Mouse (Mus musculus): ENCODE results near the gene Osbpl9. TPM values are rescaled to one million over a fixed set of nuclear protein-coding genes. Genes with fewer than 3 reads are reported as not detected.

The Osbpl9 gene
- total RNA-seq, 2 experiments from 2014 or later, result 56.2 to 59.7 TPM

- no peak for DNase-seq (ENCODE audit: low spot score in 2 of 2)
These were observed 8.2 kb upstream of the Osbpl9 start for GRCm38 (mm10) chr4:109210253-109210652.

GRCm38 (mm10) chr4:109207524-109207923, 5.5 kb upstream of the Osbpl9 start:
- no peak for DNase-seq (ENCODE audit: low spot score in 2 of 2)

DNA sequence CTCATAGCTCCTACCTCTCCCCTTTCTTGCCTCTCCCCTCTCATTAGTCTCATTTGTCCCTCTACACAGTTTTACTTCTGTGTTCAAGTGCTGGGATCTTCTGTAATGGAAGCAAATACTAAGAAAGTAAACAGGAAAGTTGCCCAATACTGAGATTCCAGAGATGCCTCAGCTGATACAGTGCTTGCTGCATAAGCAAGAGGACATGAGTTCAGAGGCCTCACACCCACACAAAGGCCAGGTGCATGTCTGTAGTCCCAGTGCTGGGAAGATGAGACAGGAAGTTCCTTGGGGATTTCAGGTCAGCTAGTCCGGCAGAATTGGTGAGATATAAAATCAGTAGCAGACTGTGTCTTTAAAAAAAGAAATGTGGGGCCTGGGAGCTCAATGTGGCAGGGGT, 2.3 kb upstream of the Osbpl9 start:
- DNase-seq (ENCODE audit: low spot score in 2 of 2), result no peak

DNA sequence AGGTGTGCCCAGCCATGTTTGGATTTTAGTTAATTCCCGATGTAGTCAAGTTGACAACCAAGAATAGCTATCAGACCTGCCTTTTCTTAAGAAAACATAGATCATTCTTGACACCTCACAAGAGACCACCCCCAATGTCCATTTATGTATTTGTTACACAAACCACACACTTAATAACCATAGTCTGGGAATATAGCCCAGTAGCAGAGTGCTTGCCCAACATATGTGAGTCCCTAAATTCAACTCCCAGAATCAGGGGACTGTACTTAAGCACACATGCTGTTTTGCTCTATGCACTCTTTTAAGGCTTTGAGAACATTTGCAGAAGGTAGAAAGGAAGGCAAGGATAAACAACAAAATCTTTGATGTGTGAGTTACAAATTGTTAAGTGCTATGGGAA, 1.9 kb upstream of the Osbpl9 start:
- no peak for DNase-seq (ENCODE audit: low spot score in 2 of 2)

GRCm38 (mm10) chr4:109199069-109199468, 3.0 kb downstream of the Osbpl9 start:
- DNase-seq (ENCODE audit: low spot score in 2 of 2), result no peak

DNA sequence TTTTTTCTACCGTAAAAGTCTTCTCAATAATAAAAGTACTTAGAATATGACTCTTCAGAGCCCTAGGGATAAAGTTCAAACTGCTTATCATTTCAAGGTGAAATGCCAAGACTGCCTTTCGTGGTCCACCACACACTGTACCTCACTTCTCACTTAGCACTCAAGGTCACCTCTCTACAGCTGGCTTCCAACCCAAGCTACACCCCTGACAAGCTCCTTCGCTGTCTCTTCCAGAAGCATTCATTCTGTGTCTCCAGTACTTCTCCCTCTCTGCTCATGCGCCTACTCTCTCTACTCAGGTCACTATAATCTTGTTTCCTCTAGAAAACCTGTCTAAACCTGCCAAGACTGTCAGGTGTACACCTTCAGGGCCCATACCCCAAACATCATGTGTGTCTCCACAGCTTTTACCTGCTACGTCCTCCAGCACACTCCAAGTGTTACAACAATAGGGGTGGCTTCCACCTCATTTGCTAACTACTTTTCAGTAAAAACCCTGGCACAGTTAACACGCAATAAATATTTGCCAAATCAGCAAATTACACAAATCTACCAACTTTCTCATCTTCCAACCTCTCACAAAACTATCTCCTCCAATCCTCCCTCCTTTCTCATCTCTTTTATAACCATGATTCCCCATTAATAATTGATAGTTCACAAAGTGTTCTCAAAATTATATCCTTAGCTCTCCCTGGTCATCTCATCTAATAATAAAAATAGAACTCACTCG, 6.0 kb downstream of the Osbpl9 start:
- no peak for DNase-seq (ENCODE audit: low spot score in 2 of 2)

DNA sequence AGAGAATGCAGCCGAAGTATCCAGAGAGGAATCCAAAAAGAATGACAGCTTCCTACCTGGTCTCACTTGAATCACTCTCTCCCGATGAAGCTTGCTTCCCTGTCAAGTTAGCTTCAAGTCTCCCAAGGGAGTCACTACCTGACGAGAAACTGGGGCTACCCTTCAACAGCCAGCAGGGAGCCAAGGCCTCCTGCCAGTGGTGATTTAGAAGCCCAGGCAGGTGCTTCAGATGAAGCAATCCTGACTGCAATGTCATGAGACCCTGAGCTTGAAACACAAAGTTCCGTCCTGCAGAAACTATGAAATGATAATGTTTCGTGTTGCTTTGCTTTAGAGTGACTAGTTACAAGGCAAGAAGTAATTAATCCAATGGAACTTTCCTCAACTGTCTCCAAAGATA, 8.2 kb downstream of the Osbpl9 start:
- no peak for DNase-seq (ENCODE audit: low spot score in 2 of 2)

- no peak for DNase-seq (ENCODE audit: low spot score in 2 of 2)
These were observed 10.5 kb downstream of the Osbpl9 start for GRCm38 (mm10) chr4:109191598-109191997.

DNA sequence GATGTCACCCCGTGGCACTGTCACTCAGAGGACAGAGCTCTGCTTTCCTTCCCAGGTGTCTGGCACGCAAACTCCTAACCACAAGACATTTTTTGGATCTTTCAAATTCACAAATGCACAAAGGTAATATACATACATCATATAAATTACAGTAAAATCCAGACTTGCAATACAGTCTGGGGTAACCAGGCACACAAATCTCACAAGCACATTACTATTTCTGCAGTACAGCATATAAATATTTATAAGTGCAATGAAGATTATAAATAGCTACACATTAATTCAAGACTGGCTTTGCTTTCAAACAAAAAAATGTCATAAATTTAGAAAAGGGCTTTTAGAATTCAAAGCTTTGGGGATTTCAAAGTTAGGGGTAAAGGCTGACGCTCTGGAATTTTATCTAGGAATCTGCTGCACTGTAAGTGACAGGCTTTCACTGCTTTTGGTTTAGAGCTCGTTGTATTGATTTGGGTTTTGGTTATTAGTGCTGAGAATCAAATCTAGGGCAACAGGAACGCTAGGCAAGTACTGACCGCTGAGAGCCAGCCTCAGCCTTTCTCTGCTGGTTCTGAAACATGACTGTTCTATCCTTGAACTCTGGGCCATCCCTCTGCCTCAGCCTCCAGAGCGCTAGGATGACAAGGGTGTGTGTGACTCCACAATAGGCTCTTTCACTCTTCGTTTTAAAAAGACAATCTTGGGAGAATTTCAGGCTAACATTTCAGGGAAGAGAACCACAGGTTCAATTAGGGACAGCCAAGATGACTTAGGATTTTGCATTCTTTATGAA, 16.3 kb downstream of the Osbpl9 start:
- no peak for DNase-seq (ENCODE audit: low spot score in 2 of 2)

DNA sequence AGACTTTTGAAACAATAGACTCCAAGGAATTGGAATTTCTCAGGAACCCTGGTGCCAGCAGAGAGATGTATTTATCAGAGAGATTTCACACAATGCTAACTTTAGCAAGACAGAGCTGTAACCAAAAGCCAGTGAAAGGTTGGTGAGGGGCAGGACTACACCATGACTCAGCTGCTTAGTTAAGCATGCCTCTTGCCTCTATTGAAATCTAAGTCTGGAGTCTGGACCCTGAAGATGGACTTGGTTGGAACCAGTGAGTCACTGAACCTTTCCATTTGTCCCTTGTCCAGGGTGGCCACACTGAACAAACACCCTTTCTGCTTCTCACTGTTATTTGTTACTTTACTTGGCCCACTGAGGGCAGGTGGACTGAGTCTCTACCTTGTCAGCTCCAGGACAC, 26.4 kb downstream of the Osbpl9 start:
- DNase-seq (ENCODE audit: low spot score in 2 of 2), result no peak

- no peak for DNase-seq (ENCODE audit: low spot score in 2 of 2)
These were observed 28.2 kb downstream of the Osbpl9 start for GRCm38 (mm10) chr4:109173775-109174440.

- DNase-seq (ENCODE audit: low spot score in 2 of 2), result no peak
These were observed 28.7 kb downstream of the Osbpl9 start for GRCm38 (mm10) chr4:109173369-109173768.

GRCm38 (mm10) chr4:109165521-109166173, 36.4 kb downstream of the Osbpl9 start:
- peak; percentile 80 to 89 for DNase-seq (ENCODE audit: low spot score in 2 of 2)

DNA sequence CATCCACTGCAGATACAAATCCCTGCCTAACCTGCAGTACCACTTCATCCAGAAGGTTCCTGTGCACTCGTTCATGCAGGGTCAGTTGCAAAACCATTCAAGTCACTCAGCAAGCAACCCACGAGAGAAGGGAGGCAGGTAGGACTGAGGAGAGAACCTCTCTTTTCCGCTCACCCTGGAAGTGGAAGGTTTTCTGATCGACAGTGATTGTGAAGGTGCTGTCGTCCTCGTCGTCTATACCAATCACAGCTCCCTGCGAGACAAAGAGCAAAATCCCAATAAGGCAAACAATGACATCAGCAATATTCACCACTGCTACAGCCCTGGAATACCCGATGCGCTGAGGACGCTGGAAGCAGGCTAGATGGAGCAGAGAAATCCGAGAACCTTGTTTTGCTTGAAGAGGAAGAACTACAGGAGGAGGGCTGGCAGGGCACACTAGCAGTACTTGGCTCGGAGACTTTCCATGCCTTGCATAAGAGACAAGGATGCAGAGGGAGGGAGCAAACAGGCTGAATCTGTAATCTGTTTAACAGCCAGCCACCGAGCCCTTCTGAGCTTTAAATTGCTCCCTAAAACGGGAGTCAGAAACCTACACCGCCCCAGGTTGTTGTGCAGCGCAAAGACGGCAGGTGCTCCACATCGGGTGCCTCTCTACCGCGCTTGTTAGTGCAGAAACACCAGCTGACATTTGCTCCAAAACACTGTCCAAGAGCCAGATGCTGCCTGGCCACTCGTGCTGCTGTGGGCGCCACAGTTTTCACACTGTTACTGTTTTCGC, 45.4 kb downstream of the Osbpl9 start:
- peak; percentile 40 to 51 for DNase-seq (ENCODE audit: low spot score in 2 of 2)

- peak in 1 of 2 experiments; percentile 26 for DNase-seq (ENCODE audit: low spot score in 2 of 2)
These were observed 46.0 kb downstream of the Osbpl9 start for GRCm38 (mm10) chr4:109156073-109156472.

- DNase-seq (ENCODE audit: low spot score in 2 of 2), result no peak
These were observed 51.9 kb downstream of the Osbpl9 start for GRCm38 (mm10) chr4:109150214-109150613.

GRCm38 (mm10) chr4:109149411-109149810, 52.7 kb downstream of the Osbpl9 start:
- DNase-seq (ENCODE audit: low spot score in 2 of 2), result no peak

GRCm38 (mm10) chr4:109147278-109148038, 54.6 kb downstream of the Osbpl9 start:
- peak in 1 of 2 experiments; percentile 36 for DNase-seq (ENCODE audit: low spot score in 2 of 2)

GRCm38 (mm10) chr4:109143091-109143490, 59.0 kb downstream of the Osbpl9 start:
- no peak for DNase-seq (ENCODE audit: low spot score in 2 of 2)

DNA sequence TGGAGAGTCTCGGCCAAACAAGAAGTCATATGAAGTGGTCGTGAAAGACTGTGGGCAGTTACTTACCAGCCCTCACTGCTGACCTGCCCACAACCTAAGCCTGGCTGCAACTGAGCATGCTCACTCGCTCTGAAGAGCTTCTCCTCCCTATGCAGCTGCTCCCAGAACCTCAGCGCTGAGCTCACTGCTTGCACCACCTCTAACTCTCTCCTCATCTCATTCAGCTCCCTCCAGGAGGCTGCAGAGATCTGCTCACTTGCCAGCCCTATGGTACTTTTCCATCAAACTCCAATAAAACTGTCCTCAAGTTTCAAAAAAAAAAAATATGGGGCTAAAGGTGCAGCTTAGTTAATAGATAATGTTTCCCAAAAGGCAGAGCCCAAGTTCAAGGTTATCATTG, 63.5 kb downstream of the Osbpl9 start:
- DNase-seq (ENCODE audit: low spot score in 2 of 2), result no peak

All from layer of hippocampus, postnatal 14 days (tissue).